Mouse (Mus musculus) c-Kit-positive CD71-positive TER-119-positive erythroid progenitor cells, embryonic 14.5 days (primary cell): Measurements from ENCODE around the gene Lpcat3.
"Not testable (repeated sequence)": the region's sequence is repeated elsewhere in the genome, so short reads cannot be mapped to it uniquely, and the experiment has no call there.

Source experiments
- DNase-seq: peaks from one replicate; pipeline ENCODE4 v3.0.0-alpha.2; 2013; ENCODE audit warnings: low spot score

The Lpcat3 gene

DNA sequence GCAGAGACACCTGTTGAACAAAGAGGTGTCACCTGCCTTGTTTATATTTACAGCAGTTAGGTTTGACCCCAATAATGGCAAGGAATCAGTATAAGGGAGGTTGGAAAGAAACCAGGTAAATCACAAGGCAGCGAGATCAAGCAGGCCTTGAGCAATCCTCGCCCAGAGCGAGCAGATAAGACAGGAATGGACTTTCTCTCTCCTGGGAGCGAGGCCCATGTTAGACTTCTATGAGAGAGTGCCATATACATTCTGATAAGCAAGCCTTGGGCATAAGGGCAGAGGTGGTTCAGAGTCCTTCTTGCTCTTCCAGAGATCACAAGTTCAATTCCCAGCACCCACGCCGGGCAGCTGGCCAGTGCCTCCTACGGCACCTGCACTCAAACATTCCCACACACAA lies 15.9 kb downstream of the Lpcat3 start:
- no peak for DNase-seq

- DNase-seq: no peak
These were observed 16.7 kb downstream of the Lpcat3 start for GRCm38 (mm10) chr6:124679486-124679885.

DNA sequence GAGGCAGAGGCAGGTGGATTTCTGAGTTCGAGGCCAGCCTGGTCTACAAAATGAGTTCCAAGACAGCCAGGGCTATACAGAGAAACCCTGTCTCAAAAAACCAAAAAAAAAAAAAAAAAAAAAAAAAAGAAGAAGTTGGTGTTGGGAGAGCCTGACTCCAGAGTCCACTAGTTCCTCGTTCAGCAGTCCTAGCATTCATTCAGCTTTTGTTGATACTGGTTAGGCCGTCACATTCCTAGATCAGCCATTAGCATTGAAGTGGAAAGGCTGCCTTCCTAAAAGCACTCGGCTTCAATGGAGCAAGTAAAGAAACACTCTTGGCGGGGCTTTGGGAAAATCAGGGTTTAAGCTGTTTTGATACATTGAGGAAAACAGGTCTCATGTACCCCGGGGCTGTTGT lies 19.5 kb downstream of the Lpcat3 start:
- DNase-seq: not testable (repeated sequence)

DNA sequence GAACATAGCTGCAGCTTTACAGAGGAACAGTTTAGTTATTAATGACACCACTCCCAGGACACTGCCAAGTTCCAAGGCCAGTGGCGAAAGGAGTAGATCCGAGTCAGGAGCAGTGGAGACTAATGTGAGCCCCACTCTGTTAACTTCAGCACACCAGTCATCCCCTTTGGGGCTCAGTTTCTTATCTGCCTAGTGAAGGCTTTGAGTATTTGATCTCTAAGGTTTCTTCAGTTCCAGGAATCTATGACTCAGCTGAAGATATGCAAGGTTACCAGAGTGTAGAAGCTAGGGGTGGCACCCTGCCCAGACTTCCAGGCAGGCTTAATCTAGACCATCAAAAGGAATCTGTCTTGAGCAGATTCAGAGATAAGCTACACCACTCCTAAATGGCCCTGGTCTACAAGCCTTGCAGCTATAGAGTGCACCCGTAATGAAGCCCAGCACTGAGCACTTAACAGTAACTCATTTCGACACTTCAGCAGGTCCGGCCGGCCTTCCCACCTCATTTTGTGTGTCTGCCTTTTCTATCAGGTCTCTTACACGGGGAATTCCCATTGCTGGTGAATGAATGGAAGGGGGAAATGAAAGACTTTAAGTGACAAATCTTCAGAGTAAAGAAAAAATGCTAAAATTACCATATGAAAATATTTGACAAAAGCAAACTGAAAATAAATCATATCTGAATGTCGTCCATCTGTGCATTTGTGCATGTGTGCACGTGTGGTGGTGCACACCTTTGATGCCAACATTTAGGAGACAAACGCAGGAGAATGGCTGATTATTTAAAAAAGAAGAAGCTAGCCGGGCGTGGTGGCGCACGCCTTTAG lies 21.0 kb downstream of the Lpcat3 start:
- DNase-seq: peak; percentile 82

- no peak for DNase-seq
These were observed 23.0 kb downstream of the Lpcat3 start for GRCm38 (mm10) chr6:124685606-124686386.

GRCm38 (mm10) chr6:124686644-124687043 lies 23.8 kb downstream of the Lpcat3 start:
- DNase-seq: not testable (repeated sequence)

DNA sequence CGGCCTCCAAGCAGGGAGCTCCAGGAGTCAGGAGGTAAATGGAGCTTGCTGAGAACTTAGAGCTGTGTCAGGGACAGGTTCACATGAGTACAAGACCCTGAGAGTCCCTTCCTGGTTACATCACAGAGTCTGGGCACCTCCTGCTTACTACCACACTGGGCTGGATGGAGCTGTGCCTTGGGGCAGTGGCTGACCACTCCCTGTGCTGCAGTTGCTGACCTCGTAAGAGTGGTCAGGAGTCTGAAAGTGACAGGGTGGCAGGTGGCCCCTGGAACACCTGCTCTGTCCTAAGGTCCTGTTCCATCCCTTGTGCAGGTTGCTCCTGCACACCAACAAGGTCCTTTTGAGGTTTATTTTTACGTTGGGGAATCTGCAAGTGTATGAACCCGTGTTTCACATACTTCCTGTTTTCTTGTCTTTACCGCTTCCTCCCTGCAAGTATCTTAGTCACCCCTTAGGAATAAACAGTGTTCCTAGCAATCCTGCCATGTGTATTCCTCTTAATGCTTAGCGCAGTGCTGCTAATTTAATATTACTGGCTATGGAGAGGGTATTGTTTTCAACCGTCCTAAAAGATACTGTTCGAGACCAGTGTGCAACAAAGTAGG lies 25.4 kb downstream of the Lpcat3 start:
- no peak for DNase-seq

- DNase-seq: no peak
These were observed 26.2 kb downstream of the Lpcat3 start for GRCm38 (mm10) chr6:124689011-124689410.

- no peak for DNase-seq
These were observed 27.7 kb downstream of the Lpcat3 start for GRCm38 (mm10) chr6:124690517-124690916.

- no peak for DNase-seq
These were observed 30.6 kb downstream of the Lpcat3 start for GRCm38 (mm10) chr6:124693243-124693981.

DNA sequence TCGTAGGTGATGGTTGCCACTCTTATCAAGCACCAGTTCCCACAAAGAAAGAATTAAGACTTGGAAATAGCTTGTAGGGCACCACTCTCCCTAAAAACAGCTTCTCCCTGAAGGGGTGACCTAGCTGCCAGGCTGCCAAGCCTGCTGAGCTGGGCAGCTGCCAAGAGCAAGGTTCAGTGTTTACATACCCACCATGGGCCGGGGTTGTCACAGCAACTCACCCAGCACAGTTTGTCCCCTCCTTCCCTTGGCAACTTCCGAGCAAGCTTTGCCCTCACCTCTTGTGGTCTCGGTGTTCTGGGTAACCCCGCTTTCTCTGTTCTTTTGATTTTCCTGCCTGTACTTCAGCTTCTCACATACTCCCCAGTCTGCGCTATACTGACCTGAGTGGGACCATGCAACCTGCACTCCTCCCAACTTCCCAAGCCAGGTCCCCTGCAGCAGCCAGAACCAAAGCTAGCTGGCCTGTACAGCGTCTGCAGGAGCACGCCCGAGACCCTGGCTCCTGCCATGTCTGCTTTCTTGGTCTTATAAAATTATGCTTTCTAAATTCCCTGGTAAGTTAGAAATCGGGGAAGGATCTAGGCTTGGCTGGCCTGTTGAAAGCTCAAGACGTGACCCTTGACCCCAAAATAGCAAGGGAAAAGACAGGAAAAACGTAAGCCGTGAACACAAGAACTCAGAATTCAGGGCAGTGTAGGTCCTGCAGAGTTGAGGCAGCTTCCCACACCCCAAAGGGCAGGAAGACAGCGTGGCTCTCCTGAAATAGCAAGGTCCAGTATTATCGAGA lies 31.5 kb downstream of the Lpcat3 start:
- no peak for DNase-seq

- DNase-seq: no peak
These were observed 33.8 kb downstream of the Lpcat3 start for GRCm38 (mm10) chr6:124696441-124697150.

GRCm38 (mm10) chr6:124698751-124699150 lies 35.9 kb downstream of the Lpcat3 start:
- DNase-seq: no peak

DNA sequence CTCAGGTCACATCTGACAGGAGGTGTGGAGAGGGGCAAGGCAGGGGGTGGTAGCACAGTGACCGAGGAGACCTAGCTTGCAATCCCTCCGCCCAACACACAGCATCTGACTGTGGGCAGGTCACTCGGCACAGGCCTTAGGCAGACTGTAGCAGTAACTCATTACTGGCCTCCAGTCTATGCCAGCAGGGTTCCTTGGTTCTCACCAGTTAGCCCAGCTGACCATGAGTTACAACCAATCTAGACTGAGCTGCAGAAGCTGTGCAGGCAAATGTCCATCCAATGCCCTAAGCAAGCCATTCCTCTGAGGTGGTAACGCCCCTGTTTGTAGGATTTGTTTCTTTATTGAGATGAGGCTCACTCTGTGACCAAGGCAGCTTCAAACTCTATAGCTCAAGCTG lies 36.5 kb downstream of the Lpcat3 start:
- no peak for DNase-seq

DNA sequence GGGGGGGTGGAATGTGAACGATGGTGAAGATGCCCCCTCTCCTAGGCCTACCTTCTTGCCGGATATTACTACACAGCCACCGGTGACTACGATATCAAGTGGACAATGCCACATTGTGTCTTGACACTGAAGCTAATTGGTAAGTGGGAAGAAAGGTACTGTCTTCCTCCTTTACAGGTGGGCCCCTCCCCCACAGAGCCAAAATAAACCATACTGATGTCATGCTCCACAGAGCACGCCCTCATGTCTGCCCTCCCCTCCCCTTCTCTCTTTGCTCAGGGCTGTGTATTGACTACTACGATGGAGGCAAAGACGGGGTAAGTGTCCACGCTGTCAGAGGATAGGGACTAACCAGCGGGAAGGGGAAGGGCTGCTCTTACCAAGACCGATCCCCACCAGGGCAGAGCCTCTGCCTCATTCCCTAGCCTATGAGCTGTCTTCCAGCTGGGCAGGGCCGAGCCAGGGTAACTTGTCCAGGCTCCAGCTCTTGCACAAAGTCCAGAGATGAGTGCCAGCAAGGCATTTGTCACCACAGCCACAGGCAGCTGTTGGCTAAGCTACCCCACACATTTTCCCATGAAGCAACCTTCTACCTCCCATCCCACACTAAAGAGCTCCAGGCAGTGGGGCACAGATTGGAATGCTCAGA lies 37.3 kb downstream of the Lpcat3 start:
- no peak for DNase-seq

- no peak for DNase-seq
These were observed 38.5 kb downstream of the Lpcat3 start for GRCm38 (mm10) chr6:124701338-124701737.

DNA sequence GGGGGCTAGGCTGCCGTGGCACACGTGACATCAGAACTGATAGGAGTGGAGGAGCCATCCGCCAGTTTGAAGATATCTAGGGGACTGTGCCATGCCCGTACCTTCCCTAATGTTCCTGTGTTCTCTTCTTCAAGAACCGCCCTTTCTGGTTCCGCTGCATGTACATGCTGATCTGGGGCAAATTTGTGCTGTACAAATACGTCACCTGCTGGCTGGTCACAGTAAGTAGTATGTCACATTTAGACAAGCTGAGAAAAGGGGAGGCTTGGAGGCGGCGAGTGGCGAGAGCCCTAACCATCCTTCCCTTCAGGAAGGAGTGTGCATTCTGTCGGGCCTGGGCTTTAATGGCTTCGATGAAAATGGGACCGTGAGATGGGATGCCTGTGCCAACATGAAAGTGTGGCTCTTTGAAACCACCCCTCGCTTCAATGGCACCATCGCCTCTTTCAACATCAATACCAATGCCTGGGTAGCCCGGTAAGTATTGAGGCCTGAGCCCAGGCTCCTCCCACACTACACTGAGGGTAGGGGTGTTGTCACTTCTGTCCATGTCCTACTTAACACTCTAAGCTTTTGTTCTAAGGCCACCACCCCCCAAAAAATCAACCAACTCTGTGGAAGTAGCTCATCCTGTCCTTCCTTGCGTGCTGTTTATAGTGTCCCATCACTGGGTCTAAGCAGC lies 39.4 kb downstream of the Lpcat3 start:
- no peak for DNase-seq

GRCm38 (mm10) chr6:124702784-124703103 lies 39.9 kb downstream of the Lpcat3 start:
- DNase-seq: peak; percentile 64

GRCm38 (mm10) chr6:124703789-124704188 lies 41.0 kb downstream of the Lpcat3 start:
- no peak for DNase-seq

DNA sequence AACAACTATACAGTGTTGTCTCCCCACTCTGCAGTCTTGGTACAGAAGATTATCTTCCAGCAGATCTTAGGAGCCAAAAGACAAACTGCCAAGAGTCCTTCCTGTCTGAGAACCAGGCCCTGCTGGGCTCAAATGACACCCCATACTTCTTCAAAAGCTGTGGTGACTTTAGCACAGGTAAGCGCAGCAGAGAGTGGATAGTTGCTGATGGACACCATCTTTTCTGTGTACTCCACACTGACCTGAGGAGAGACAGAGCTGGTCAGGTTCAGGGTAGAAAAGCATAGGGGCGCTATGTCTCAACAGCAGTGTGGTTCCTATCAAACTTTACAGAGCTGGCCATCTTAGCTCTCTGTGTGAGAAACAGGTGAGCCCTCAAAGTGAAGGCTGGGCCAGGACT lies 41.6 kb downstream of the Lpcat3 start:
- no peak for DNase-seq
